Mouse (Mus musculus) liver, postnatal 0 days (tissue): ENCODE results near the gene Rimbp3.

ENCODE experiments used
- CTCF ChIP-seq: sonication (generic); IDR thresholded peaks from 2 replicates; pipeline ENCODE4 v1.5.1; 2016; ENCODE audit warnings: antibody characterized with exemption, low read depth
- EP300 ChIP-seq: IDR thresholded peaks from 2 replicates; pipeline ENCODE4 v1.6.1; 2016; ENCODE audit warnings: antibody characterized with exemption, low read depth, mild to moderate bottlenecking

DNA sequence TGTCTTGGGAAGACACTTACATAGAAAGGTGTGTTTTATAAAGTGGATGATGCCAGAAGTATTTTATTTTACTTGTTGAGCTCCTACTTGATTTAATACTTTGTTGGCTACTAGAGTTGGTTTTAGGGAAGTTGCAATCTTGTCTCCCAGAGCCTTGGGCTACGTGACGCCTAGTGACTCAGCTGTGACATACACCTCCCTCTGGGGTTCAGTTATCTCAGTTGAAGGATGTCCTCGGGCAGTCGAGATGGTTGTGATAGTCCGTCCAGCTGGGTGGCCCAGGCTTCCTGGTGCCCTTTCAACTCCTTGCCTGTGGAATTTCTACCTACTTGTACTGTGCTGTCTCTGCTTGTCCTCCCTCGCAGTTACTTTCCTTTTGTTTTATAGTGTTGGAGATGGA is 40.7 kb downstream of the Rimbp3 start:
- TF ChIP-seq CTCF: no peak
- peak; percentile 16; the same call in 1 of the 2 replicates for TF ChIP-seq EP300
